In the genomic region with DNA sequence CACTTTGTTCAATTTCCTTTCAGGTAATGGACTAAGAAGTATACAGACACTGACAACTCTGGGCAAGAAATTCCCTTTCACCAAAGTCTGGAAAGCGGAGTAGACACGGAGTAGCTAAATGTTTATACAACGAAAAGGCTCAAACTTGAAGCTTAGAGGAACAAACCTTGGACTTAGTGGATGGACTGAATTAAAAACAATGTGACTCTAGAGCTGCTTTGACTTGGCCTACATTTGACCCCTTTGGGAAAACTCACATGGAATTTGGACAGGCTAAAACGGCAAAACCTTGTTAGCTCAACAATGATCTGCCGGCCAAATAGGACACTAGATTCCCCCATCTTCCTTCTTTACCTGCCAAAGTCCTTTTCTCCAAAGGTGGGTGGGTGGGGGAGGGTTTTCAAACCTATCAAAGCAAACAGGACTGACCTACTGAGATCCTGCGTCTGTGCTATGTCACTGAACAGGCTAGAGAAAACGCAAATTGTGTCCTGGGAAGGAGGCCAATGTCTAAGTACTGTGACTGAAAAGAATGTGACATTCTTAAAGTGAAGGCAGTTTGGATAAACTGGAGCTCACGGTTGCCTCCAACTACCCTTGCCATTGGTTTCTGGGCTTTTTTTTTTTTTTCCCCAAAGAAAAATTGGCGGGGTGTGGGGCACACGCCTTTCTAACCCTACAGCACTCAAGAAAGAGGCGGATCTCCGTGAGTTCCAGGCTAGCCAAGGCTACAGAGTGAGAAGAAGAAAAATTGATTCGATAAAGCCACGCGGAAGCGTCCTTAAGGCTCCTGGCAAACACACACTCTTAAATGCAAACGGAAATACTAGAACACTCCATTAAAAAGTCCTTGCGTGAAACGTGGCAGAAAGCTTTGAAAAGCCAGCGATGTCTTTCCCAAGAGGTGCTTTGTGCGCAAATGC, we compare ENCODE assay signal across 8 mouse cellular contexts. TPM values are rescaled to one million over a fixed set of nuclear protein-coding genes. Genes with fewer than 3 reads are reported as not detected.
DNase-seq lines count a peak whose midpoint lies in the region; ATAC-seq and TF ChIP-seq lines count a peak whose summit lies in the region.

No protein-coding gene starts in this region.

- no peak for ATAC-seq in hindbrain, embryonic 13.5 days (ENCODE audit: low FRiP score)
- ATAC-seq in neural tube, embryonic 14.5 days (ENCODE audit: low read depth), result no peak

- peak overlapping the region; percentile 85 for H3K4me2 ChIP-seq in hindbrain, embryonic 13.5 days
- peak overlapping the region; percentile 94 for H3K4me2 ChIP-seq in neural tube, embryonic 14.5 days (ENCODE audit: low read depth, low read length)

- H3K27ac ChIP-seq in cerebellum, adult 2 months (ENCODE audit: insufficient read depth, low read length), result peak overlapping the region; percentile 87
- peak overlapping the region; percentile 91 for H3K27ac ChIP-seq in embryonic facial prominence, embryonic 10.5 days (replicated peaks)
- peak overlapping the region; percentile 76; the same call in 1 of the 2 replicates for H3K27ac ChIP-seq in hindbrain, embryonic 13.5 days
- H3K27ac ChIP-seq in liver, adult 2 months (replicated peaks; ENCODE audit: insufficient read depth, low read depth, low read length), result peak overlapping the region; percentile 83
- H3K27ac ChIP-seq in neural tube, embryonic 14.5 days (ENCODE audit: low read depth, low read length), result peak overlapping the region; percentile 62

- no peaks in the 10 kb centered on the region for H3K9me3 ChIP-seq in embryonic facial prominence, embryonic 10.5 days
- H3K9me3 ChIP-seq in hindbrain, embryonic 13.5 days, result no peaks in the 10 kb centered on the region
- H3K9me3 ChIP-seq in neural tube, embryonic 14.5 days (ENCODE audit: control insufficient read depth, low read length), result no peaks in the 10 kb centered on the region

- peaks cover 19% of the 10 kb centered on the region for H3K4me1 ChIP-seq in cerebellum, adult 2 months (ENCODE audit: control insufficient read depth, insufficient read depth, low read length)
- H3K4me1 ChIP-seq in embryonic facial prominence, embryonic 10.5 days, result peaks cover 32% of the 10 kb centered on the region
- peaks cover 21% of the 10 kb centered on the region for H3K4me1 ChIP-seq in hindbrain, embryonic 13.5 days (replicated peaks)
- H3K4me1 ChIP-seq in liver, adult 2 months (ENCODE audit: control insufficient read depth, insufficient read depth, low read length), result peaks cover 35% of the 10 kb centered on the region
- peaks cover 14% of the 10 kb centered on the region for H3K4me1 ChIP-seq in neural tube, embryonic 14.5 days (ENCODE audit: control insufficient read depth, insufficient read depth, low read length)

- WGBS in cerebellum, adult 2 months, result 5% methylated on average over 21 of the region's 21 CpGs
- 14% methylated on average over 21 of the region's 21 CpGs for WGBS in embryonic facial prominence, embryonic 10.5 days
- WGBS in hindbrain, embryonic 13.5 days, result 17% methylated on average over 21 of the region's 21 CpGs
- 4% methylated on average over 21 of the region's 21 CpGs for WGBS in liver, adult 2 months
- WGBS in neural tube, embryonic 14.5 days, result 17% methylated on average over 21 of the region's 21 CpGs

- H3K27me3 ChIP-seq in cerebellum, adult 2 months (ENCODE audit: control insufficient read depth, insufficient read depth, low read length), result no peaks in the 10 kb centered on the region
- no peaks in the 10 kb centered on the region for H3K27me3 ChIP-seq in embryonic facial prominence, embryonic 10.5 days (replicated peaks; ENCODE audit: low read depth, poor library complexity, severe bottlenecking)
- peaks cover 17% of the 10 kb centered on the region; the same call in 1 of the 2 replicates for H3K27me3 ChIP-seq in hindbrain, embryonic 13.5 days
- H3K27me3 ChIP-seq in liver, adult 2 months (ENCODE audit: control insufficient read depth, insufficient read depth, low read length), result no peaks in the 10 kb centered on the region
- H3K27me3 ChIP-seq in neural tube, embryonic 14.5 days (ENCODE audit: control insufficient read depth, insufficient read depth, low read length), result no peaks in the 10 kb centered on the region

- H3K79me2 ChIP-seq in liver, adult 2 months (ENCODE audit: control insufficient read depth, insufficient read depth, low read length), result peaks cover 35% of the 10 kb centered on the region

- H3K36me3 ChIP-seq in embryonic facial prominence, embryonic 10.5 days (replicated peaks), result peaks cover 18% of the 10 kb centered on the region
- no peaks in the 10 kb centered on the region for H3K36me3 ChIP-seq in hindbrain, embryonic 13.5 days
- peaks cover 2% of the 10 kb centered on the region; the same call in 1 of the 2 replicates for H3K36me3 ChIP-seq in liver, adult 2 months (ENCODE audit: control insufficient read depth, insufficient read depth, low read length)
- no peaks in the 10 kb centered on the region for H3K36me3 ChIP-seq in neural tube, embryonic 14.5 days (ENCODE audit: control insufficient read depth, insufficient read depth, low read length)

- TF ChIP-seq POLR2A in cerebellum, adult 2 months (IDR thresholded peaks at IDR 0.05; ENCODE audit: borderline replicate concordance, insufficient read depth, low read length), result peak; percentile 28; the same call in 1 of the 2 replicates
- TF ChIP-seq POLR2A in liver, adult 2 months (IDR thresholded peaks at IDR 0.05; ENCODE audit: extremely low read depth, insufficient read depth, low read length), result no peak

- peak in 1 of 2 experiments; percentile 74 for DNase-seq in cerebellum, adult 2 months
- DNase-seq in cerebellum, postnatal 14 days, result no peak
- peak; percentile 14 for DNase-seq in embryonic facial prominence, embryonic 10.5 days (ENCODE audit: low spot score)
- peak; percentile 98 for DNase-seq in liver, adult 2 months (ENCODE audit: extremely low read depth, low read depth, low spot score)
- no peak for DNase-seq in spleen, postnatal 36 days (ENCODE audit: low spot score in 2 of 2)
- DNase-seq in right cerebral cortex, postnatal 25 days, result no peak

- peak overlapping the region; percentile 81 for H3K9ac ChIP-seq in hindbrain, embryonic 13.5 days
- H3K9ac ChIP-seq in liver, adult 2 months (ENCODE audit: low read depth, low read length), result peak overlapping the region; percentile 98
- H3K9ac ChIP-seq in neural tube, embryonic 14.5 days (replicated peaks; ENCODE audit: low read depth, low read length), result peak overlapping the region; percentile 62

- no peak for TF ChIP-seq CTCF in cerebellum, adult 2 months (IDR thresholded peaks at IDR 0.05; ENCODE audit: borderline replicate concordance, insufficient read depth, low read depth, low read length)
- TF ChIP-seq CTCF in liver, adult 2 months (IDR thresholded peaks at IDR 0.05; ENCODE audit: low read depth, low read length), result no peak

- peak overlapping the region; percentile 85 for H3K4me3 ChIP-seq in cerebellum, adult 2 months (replicated peaks; ENCODE audit: insufficient read depth, low read depth, low read length)
- H3K4me3 ChIP-seq in embryonic facial prominence, embryonic 10.5 days, result peak overlapping the region; percentile 91
- H3K4me3 ChIP-seq in hindbrain, embryonic 13.5 days, result peak overlapping the region; percentile 75
- H3K4me3 ChIP-seq in liver, adult 2 months (ENCODE audit: insufficient read depth, low read depth, low read length), result peak overlapping the region; percentile 86
- H3K4me3 ChIP-seq in neural tube, embryonic 14.5 days (ENCODE audit: low read depth, low read length), result peak overlapping the region; percentile 77

RNA-seq across cellular contexts. Expression of gene Lnx2, which starts 1.0 kb away (rescaled TPM):
- polyA plus RNA-seq in cerebellum, adult 2 months (2012; rRNA removed), result 15.9 and 16.8 TPM in 2 replicates
- 10.4 and 11.6 TPM in 2 replicates for polyA plus RNA-seq in embryonic facial prominence, embryonic 10.5 days (2016; fragmentation: Nextera tagmentation; extraction: Ambion mirVana)
- 4.3 and 4.7 TPM in 2 replicates for polyA plus RNA-seq in hindbrain, embryonic 13.5 days (2015; fragmentation: Nextera tagmentation; extraction: Ambion mirVana)
- total RNA-seq in liver, adult 2 months (2014; rRNA removed), result 11.0 and 14.4 TPM in 2 replicates
- 19.7 and 24.1 TPM in 2 replicates for polyA plus RNA-seq in liver, adult 2 months (2012; rRNA removed)
- 3.9 and 6.6 TPM in 2 replicates for polyA plus RNA-seq in neural tube, embryonic 14.5 days (2014; fragmentation: Nextera tagmentation; extraction: Ambion mirVana)

RNA-seq across cellular contexts. Expression of gene Polr1d, which starts 1.5 kb away (rescaled TPM):
- 85.0 and 89.2 TPM in 2 replicates for polyA plus RNA-seq in cerebellum, adult 2 months (2012; rRNA removed)
- 135 and 141 TPM in 2 replicates for polyA plus RNA-seq in embryonic facial prominence, embryonic 10.5 days (2016; fragmentation: Nextera tagmentation; extraction: Ambion mirVana)
- polyA plus RNA-seq in hindbrain, embryonic 13.5 days (2015; fragmentation: Nextera tagmentation; extraction: Ambion mirVana), result 103 and 107 TPM in 2 replicates
- 48.5 and 52.1 TPM in 2 replicates for total RNA-seq in liver, adult 2 months (2014; rRNA removed)
- polyA plus RNA-seq in liver, adult 2 months (2012; rRNA removed), result 18.2 and 21.7 TPM in 2 replicates
- polyA plus RNA-seq in neural tube, embryonic 14.5 days (2014; fragmentation: Nextera tagmentation; extraction: Ambion mirVana), result 101 and 108 TPM in 2 replicates

Comparison
In these comparisons a context has a peak if more than half of its experiments do, and no peak if none do; other contexts are left out.
1. DNase-seq: peak in embryonic facial prominence, embryonic 10.5 days (single experiment) and liver, adult 2 months (single experiment); none in cerebellum, postnatal 14 days (0 of 2), spleen, postnatal 36 days (0 of 2) and right cerebral cortex, postnatal 25 days (single experiment).
2. Peak in every context shown above with its lines, with median percentiles within 50 percentile points of each other: H3K27ac ChIP-seq, H3K4me3 ChIP-seq and H3K9ac ChIP-seq.